Mouse (Mus musculus): ENCODE measurements around the gene Ralgapa1.
"Not testable (repeated sequence)": the region's sequence is repeated elsewhere in the genome, so short reads cannot be mapped to it uniquely, and the experiment has no call there.

Gene Ralgapa1

DNA sequence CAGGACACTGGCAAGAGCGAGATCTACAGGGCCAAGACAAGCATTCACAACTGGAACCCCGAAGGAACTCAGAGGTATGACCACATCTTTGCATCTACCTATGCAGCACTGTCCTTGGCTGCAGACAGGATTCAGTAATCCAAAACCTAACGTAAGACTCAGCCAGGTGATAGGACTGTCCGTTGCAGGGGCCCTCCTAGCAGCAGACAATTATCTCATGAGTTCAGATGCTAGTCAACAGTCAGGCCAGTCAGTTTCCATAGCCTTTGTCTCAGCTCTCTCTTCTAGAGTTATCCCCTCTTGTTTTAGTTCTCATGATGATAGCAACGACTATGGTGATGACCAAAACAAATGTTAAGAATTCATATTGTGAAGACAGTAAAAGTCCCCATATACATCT is 20.8 kb downstream of the Ralgapa1 start:
- DNase-seq (ENCODE audit: low spot score): no peak

DNA sequence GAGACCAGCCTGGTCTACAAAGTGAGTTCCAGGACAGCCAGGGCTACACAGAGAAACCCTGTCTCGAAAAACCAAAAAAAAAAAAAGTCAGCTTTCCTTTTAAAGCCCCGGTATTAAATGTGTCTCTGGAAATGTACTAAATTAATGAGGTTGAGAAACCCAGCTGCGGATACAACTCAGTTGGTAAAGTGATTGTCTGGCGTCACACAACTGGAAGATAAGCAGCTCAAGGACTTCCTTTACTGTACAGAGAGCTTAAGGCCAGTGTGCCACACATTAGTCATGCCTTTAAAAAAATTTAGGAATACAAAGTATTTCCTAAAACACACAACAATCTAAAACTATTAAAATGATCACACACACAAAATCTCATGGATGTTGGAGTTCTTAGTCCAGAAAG is 22.2 kb downstream of the Ralgapa1 start:
- DNase-seq (ENCODE audit: low spot score): no peak

DNA sequence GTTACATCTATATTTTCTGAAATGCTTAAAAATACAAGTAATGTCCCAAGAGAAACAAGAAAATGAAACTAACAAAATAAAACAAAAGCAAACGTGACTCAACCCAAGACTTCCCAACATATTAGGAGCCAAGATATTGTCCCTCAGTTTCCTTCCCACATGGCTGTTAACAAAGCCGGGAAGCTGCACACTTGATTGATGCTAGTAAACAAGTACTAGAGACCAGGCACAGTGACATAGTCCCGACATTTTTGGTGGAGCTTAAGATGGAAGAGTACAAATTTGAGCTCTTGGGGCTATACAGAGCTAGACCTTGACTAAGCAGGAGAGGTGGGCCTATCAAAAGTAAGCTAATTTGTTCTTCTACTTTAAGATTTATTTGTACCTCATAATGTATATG is 23.9 kb downstream of the Ralgapa1 start:
- DNase-seq (ENCODE audit: low spot score): no peak

DNA sequence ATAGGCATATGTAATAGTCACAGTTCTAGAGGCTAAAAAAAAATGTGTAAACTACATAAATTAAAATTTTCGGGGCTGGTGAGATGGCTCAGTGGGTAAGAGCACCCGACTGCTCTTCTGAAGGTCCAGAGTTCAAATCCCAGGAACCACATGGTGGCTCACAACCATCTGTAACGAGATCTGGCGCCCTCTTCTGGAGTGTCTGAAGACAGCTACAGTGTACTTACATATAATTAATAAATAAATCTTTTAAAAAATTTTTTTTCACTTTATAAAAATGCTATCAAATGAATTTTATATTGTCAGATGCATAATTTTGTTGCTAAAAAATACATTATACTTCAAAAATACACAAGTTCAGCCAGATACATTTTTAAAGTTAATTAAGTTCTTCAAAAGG is 26.5 kb downstream of the Ralgapa1 start:
- DNase-seq (ENCODE audit: low spot score): not testable (repeated sequence)

DNA sequence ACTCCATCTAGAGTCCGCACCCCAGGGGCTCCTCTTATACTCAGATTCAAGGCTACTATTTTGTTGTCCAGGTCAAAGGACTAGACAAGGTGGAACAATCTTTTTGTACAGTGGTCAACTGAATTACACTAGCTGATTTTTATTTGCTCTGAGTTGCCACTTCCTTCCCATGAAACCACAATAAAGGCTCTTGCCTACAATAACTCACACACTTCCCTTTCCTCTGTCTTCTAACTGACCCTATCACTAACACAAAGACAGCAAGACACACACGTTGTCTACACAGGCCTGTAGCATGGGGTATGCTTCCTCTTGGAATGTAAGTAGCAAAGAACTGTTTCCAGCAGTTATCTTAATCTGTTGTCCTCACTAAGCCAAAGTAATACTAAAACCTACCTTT is 35.7 kb downstream of the Ralgapa1 start:
- no peak for DNase-seq (ENCODE audit: low spot score)

DNA sequence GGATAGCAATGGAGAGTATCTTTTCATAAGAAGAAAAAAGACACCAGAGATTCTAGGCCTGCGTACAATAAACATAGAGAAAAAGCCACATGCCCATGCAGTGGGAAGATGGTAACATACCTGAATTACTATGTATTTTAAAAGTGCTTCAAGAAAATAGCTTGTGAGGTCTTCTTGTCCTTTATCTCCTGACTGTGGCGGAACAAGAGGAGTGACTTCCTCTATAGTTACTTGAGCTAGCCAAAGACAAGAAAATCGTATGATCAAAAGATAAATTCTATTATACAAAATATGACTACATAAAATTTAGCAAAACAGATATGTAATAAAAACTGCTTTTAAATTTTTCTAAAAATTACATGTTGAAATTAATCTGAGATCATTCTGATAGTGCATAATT is 38.3 kb downstream of the Ralgapa1 start:
- DNase-seq (ENCODE audit: low spot score): no peak

DNA sequence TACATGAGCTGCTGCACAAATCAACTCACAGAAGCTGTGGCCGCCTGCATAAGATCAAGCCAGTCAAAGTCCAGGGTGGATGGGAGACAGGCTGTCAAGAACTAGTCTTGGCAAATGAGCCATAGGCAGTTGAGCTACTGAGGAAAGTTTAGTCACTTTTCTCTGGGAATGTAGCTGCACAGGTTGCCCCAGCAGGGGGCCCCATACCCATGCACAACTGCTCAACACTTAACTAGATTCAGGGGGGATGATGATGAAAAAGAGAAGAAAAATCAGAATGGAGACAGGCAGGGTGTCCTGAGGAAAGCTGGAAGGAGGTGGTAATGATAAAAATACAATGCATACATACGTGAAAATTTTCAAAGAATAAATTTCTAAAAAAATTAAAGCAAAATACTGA is 42.7 kb downstream of the Ralgapa1 start:
- DNase-seq (ENCODE audit: low spot score): no peak

DNA sequence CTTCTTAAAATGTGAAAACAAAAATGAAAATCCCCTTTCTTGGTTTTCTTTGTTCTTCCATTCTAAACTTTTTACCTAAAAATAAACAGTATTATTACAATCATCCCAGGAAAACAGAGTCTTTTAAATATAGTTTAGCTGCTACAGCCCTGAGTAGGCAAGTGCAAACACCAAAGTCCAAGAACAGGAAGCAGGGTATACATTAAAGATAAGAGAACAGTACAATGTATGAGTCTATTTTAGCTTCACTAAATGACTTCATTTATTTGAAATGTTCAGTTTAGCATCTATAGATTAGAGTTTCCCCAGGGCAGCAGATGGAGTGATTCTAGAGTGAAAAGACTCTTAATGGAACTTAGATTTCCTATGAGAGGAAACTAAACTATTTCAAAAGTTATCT is 43.6 kb downstream of the Ralgapa1 start:
- no peak for DNase-seq (ENCODE audit: low spot score)

DNA sequence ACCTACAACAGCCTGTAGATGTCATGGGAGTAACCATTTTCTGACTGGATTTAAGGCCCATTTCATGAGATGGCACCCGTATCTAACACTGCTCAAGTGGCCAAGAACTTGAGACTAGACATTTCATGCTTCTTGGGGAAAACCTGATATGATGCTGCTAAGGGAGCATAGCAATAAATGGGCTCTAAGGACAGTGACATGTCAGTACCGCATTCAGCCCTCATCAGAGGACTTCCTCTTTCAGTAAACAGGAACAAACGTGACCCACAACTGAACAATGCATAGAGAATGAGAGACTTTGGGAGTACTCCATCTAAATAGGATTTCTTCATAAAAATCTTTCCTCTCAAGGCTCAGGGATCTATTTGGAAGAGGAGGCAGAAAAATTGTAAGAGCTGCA is 46.7 kb downstream of the Ralgapa1 start:
- DNase-seq (ENCODE audit: low spot score): no peak

DNA sequence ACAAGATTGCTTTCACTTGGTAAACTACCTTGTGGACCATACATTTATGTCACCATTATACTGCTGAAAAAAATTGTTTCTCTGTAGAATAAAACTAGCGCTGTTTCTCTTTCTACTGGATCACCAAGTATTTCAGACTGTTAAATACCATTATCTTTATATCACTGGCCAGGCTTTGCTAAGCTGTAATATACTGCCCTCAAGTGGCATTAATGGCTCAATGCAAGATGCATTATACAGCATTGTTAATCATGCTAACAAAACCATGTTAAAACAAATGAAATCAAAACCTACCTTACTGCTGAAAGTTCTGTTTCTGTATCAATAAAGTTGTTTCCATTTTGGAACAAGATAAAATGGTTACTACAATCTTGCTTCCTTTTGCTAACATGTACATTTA is 100.6 kb downstream of the Ralgapa1 start:
- no peak for DNase-seq (ENCODE audit: low spot score)

DNA sequence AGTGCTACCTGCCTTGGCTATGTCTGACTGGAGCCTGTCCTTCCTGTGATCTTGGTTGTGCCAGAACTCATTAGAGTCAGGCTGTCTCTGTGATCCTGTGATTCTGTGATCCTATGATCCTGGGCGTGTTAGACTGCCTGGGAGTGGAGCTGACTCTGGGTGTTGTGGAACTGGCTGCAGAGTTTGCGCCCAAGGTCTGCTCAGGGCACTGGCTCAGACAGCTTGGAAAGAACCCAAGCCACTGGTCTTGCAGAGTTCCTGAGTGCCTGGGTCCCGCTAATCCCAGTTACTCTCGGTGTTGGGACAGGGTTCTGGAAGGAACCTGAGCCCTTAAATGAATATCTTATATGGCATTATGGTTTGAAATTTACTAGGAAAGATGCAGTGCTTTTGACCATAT is 115.1 kb downstream of the Ralgapa1 start:
- DNase-seq (ENCODE audit: low spot score): no peak

DNA sequence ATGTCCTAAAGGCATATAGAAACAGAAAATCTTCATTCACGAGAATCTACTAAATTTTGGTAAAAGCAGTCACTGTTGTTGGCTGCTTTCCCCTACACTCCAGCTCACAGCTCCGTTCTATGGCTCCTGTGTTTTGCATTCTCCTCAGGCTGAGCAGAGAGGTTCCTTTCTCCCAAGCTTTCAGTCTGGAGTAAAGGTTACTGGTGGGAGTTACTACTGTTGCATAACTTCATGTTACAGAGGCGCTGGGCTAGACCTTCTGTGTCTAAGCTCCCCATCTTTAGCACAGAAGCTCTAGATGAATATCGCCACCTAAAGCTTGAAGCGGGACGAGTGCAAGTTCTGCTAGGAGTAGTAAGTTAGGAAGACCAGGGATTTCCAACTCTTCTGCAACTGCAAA is 154.3 kb downstream of the Ralgapa1 start:
- no peak for DNase-seq (ENCODE audit: low spot score)

DNA sequence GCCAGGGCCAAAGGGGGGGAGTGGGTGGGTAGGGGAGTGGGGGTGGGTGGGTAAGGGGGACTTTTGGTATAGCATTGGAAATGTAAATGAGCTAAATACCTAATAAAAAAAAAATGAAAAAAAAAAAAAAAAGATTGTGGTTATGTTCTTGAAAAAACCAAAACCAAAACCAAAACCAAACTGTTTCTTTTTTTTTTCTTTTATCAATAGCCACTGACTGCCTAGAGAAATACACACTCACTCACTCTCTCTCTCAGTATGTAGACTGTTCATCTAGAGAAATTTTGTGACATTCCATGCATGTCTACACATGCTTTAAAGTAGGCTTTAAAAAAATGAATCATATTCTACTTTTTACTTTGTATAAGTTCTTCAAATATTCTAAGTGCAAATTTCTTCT is 157.8 kb downstream of the Ralgapa1 start:
- not testable (repeated sequence) for DNase-seq (ENCODE audit: low spot score)

DNA sequence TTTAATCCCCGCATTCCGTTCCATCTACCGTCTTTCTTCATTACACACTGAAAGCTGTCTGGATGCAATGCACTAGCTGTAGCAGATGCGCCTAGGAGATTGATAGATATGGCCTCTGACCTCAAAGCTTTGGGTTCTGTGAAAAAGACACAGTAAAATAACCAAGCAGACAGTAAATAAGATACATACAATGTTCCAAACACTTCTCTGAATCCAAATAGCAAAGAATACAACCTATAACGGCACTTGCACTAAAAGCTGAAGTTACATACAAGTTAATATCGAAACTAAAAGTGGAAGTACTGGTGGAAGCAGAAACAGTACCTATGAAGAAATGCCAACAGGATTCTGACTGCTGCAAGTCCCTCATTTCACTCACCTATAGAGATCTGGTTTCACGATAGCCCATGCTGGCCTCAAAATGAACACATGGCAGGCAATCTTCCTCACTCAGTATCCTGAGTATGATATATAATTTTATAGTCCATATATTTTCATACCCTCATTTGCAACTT is 172.9 kb downstream of the Ralgapa1 start:
- DNase-seq (ENCODE audit: low spot score): no peak

DNA sequence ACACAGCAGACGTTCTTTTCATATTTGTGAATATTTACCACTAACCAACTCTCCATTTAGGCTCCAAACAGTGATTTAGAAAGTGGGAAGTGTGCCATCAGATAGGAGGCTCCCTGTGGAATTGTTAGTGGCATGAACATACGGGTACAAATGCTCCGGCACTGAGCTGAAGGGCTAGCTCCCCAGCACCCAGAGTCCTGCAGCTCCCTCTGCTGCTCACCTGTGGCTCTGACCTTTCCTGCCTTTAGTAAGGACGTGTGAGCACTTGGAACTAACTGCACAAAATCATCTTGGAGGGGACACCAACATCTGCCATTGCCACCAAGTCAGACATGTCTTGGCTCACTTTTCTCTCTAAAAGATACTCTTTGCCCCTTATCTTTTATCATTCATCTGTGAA is 194.3 kb downstream of the Ralgapa1 start:
- DNase-seq (ENCODE audit: low spot score): no peak

DNA sequence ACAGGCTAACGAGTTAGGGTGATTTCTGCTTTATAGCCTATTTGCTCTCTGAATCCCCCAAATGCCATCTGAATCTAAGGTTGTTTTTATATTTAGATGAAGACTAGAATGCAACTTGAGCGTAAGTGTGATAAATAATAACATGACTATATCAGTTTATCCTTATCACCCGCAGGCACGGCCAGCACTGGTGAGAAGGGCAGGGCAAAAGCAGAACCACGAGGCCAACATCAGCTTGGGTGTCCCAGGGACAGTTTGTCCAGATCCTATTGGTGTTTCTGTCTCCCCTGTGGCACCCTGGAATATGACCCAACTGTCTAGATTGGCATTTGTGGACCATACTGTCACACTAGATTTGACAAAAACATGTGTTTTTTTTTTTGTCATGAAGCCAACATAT is 197.7 kb downstream of the Ralgapa1 start:
- DNase-seq (ENCODE audit: low spot score): no peak

DNA sequence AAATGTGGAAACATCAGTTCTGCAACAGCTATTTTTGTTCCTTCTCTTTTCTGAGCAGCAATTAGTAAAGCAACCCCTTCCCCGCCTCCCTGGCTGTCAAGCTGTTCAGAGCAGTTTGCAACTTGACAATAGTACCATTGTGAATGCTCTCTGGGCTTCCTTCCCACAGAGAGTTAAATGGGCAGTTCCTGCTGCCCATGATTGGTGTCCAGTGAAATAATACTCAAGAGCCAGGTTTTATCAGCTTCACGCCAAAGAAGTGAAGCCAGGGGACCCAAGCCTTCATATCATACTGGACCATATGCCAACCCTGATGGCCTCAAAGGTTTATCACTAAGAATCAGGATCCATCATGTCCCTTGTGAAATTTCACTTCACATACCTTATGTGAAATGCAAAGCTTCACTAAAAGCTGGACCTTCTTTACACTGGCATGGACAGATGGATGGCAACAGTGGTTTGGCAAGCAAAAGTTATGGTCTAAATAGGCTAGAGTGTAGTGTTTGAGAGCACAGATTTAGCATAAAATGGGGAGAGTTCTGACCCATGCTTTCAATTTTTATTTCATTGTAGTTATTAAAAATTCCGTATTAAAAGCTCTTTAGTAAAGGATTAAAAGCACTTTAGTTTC is 198.2 kb downstream of the Ralgapa1 start:
- no peak for DNase-seq (ENCODE audit: low spot score)

DNA sequence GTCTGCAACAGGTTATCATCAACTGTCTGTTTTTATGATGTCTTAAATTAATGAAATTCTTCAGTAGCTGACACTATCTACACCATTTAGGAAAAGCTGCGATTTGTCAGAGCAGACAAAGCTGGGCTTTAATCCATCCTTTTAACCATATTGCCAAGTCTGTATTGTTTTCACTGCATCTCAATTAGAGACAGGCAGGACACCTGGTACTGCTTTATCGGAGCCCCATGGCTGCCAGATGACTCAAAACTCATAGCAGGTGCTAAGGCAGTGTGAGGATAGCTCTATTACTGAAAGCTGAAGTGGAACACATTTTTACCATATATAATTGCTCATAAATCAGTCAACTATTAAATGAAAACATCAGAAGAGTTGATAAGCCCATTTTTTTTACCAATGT is 200.6 kb downstream of the Ralgapa1 start:
- DNase-seq (ENCODE audit: low spot score): no peak

DNA sequence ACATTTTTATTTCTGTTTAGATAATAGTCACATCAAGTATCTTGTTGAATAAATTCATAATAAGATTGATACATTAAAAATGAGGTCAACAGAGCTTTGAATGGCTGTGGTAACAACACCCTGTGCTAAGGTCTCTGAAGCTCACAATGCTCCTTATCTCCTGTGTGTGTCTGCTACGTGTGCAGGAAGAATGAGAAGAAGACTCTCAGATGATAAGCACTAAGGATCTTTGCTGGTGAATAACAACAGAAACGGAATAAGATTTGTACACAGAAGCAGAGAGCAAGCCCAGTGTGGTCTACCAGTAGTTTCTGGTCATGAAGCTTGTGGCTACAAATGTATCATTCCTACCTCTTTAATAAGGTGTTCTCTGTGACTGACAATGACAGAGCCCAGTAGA is 210.2 kb downstream of the Ralgapa1 start:
- DNase-seq (ENCODE audit: low spot score): no peak

DNA sequence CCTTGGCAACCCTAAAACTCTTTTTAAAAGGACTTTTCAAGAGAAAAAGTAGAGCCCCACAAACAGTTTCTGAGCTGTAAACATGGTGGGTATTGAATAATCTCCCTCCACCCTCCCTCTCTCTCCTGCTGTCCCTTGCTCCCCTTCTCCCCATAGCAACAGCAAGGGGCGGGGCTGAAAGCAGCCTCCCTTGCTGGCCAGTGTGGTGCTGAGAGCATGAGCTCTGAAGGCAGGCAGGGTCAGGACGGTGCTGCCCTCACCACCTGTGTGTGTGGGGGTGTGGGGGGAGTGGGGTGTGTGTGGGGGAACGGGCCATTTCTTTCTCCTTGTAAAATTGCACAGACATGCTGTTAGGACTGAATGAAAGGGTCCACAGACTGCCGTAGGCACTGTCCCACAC is 213.1 kb downstream of the Ralgapa1 start:
- DNase-seq (ENCODE audit: low spot score): no peak

DNA sequence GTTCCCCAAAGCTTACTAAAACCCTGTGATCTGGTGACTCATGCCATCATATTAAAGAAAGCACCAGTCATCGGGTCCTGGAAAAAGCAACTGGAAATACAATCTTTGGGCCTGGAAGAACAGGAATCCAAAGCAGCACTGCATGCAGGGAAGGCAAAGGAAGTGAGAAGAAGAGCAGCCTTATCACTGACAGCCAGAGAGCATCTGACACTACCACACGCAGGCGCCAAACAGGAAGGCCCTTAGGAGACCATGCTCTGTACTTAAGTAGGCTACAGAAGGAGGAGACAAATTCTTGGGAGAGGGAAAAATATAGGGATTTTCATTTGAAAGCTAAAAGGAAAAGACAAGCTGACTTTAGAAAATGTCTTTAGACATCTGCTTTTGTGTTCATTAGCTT is 216.6 kb downstream of the Ralgapa1 start:
- DNase-seq (ENCODE audit: low spot score): no peak

DNA sequence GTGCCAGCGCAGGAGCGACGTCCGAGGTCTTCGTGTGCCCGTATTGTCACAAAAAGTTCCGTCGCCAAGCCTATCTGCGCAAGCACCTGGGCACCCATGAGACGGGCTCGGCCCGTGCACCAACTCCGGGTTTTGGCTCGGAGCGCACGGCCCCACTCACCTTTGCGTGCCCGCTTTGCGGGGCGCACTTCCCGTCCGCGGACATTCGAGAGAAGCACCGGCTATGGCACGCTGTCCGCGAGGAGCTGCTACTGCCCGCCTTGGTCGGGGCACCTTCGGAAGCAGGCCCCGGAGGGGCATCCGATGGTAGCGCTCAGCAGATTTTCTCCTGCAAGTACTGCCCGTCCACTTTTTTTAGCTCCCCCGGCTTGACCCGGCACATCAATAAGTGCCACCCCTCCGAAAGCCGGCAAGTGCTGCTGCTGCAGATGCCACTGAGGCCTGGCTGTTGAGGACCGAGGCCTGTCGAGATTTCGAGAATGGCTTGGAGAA is 220.4 kb downstream of the Ralgapa1 start:
- DNase-seq (ENCODE audit: low spot score): no peak

DNA sequence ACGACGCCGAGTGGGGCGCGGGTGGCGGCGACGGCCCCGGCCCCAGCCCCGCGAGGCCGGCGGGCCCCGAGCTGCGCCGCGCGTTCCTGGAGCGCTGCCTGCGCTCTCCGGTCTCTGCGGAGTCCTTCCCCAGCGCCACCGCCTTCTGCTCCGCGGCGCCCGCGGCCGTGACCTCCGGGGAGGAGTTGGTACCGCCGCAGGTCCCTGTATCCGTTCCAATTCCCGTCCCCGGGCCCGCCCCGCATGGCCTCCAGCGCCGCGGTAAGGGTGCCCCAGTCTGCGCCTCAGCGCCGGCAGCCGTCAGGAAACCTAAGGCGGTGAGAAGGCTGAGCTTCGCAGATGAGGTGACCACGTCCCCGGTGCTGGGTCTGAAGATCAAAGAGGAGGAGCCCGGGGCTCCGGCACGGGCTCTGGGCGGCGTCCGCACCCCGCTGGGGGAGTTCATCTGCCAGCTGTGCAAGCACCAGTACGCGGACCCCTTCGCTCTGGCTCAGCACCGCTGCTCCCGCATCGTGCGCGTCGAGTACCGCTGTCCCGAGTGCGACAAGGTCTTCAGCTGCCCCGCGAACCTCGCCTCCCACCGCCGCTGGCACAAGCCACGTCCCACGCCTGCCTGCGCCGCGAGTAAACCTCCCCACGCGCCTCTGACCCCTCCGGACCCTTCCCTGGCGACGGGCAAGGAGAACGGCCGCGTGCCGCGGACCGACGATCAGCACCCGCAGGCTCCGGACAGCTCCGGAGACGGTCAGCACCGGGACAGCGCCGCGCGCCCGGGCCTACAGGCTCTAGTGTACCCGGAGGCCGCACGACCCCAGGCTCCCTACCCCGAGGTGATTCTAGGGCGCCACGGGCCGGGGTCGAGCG is 221.1 kb downstream of the Ralgapa1 start:
- DNase-seq (ENCODE audit: low spot score): peak; percentile 61
